Mouse (Mus musculus): Measurements from ENCODE around the gene Aldh1l1. TPM values are rescaled to one million over a fixed set of nuclear protein-coding genes. Genes with fewer than 3 reads are reported as not detected.

Gene Aldh1l1
- polyA plus RNA-seq, 1 experiment from 2014 or later: 1.1 TPM

GRCm38 (mm10) chr6:90597592-90597991 is 111.4 kb downstream of the Aldh1l1 start:
- peaks cover 21% of the 10 kb centered on the region for H3K4me1 ChIP-seq
- no peak for ATAC-seq (ENCODE audit: extremely low read depth, insufficient number of reproducible peaks, low FRiP score, low TSS enrichment)
- WGBS: 74% methylated on average over 2 of the region's 2 CpGs
- H3K27me3 ChIP-seq (replicated peaks): peaks cover 3% of the 10 kb centered on the region; the same call in 1 of the 2 replicates
- H3K9ac ChIP-seq: no peak overlapping the region
- no peaks in the 10 kb centered on the region for H3K9me3 ChIP-seq
- no peak overlapping the region for H3K4me2 ChIP-seq
- H3K36me3 ChIP-seq: no peaks in the 10 kb centered on the region
- H3K27ac ChIP-seq (replicated peaks): no peak overlapping the region
- H3K4me3 ChIP-seq: no peak overlapping the region

GRCm38 (mm10) chr6:90598197-90598596 is 112.0 kb downstream of the Aldh1l1 start:
- 65% methylated on average over 6 of the region's 6 CpGs for WGBS
- no peak for ATAC-seq (ENCODE audit: extremely low read depth, insufficient number of reproducible peaks, low FRiP score, low TSS enrichment)

GRCm38 (mm10) chr6:90600351-90600750 is 114.1 kb downstream of the Aldh1l1 start:
- Histone ChIP-seq H3K27ac (replicated peaks) (no peak overlapping the region), H3K9ac (no peak overlapping the region), H3K9me3 (no peaks in the 10 kb centered on the region), H3K4me1 (peaks cover 28% of the 10 kb centered on the region), H3K27me3 (replicated peaks) (peaks cover 3% of the 10 kb centered on the region), H3K36me3 (no peaks in the 10 kb centered on the region), H3K4me3 (no peak overlapping the region), H3K4me2 (no peak overlapping the region)
- no peak for ATAC-seq (ENCODE audit: extremely low read depth, insufficient number of reproducible peaks, low FRiP score, low TSS enrichment)
- 61% methylated on average over 4 of the region's 4 CpGs for WGBS

More at GRCm38 (mm10) chr6:90598197-90598596, 112.0 kb downstream of the Aldh1l1 start:
- H3K4me2 ChIP-seq: no peak overlapping the region
- H3K9ac ChIP-seq: no peak overlapping the region
- no peak overlapping the region for H3K4me3 ChIP-seq
- no peak overlapping the region for H3K27ac ChIP-seq (replicated peaks)
- no peaks in the 10 kb centered on the region for H3K9me3 ChIP-seq
- H3K36me3 ChIP-seq: no peaks in the 10 kb centered on the region
- H3K4me1 ChIP-seq: peaks cover 21% of the 10 kb centered on the region
- H3K27me3 ChIP-seq (replicated peaks): peaks cover 3% of the 10 kb centered on the region

GRCm38 (mm10) chr6:90601736-90602135 is 115.5 kb downstream of the Aldh1l1 start:
- no peak overlapping the region for H3K4me3 ChIP-seq
- H3K36me3 ChIP-seq: no peaks in the 10 kb centered on the region
- H3K9me3 ChIP-seq: no peaks in the 10 kb centered on the region
- H3K4me1 ChIP-seq: peaks cover 41% of the 10 kb centered on the region
- WGBS: 27% methylated on average over 7 of the region's 7 CpGs
- no peak overlapping the region for H3K27ac ChIP-seq (replicated peaks)
- no peak for ATAC-seq (ENCODE audit: extremely low read depth, insufficient number of reproducible peaks, low FRiP score, low TSS enrichment)
- peak overlapping the region; percentile 67 for H3K9ac ChIP-seq
- H3K27me3 ChIP-seq (replicated peaks): peaks cover 3% of the 10 kb centered on the region
- no peak overlapping the region for H3K4me2 ChIP-seq

- ATAC-seq (ENCODE audit: extremely low read depth, insufficient number of reproducible peaks, low FRiP score, low TSS enrichment): no peak
These were observed 116.1 kb downstream of the Aldh1l1 start for GRCm38 (mm10) chr6:90602304-90602703.

GRCm38 (mm10) chr6:90603126-90603525 is 116.9 kb downstream of the Aldh1l1 start:
- peaks cover 3% of the 10 kb centered on the region for H3K27me3 ChIP-seq (replicated peaks)
- H3K27ac ChIP-seq (replicated peaks): no peak overlapping the region
- H3K4me3 ChIP-seq: no peak overlapping the region
- no peaks in the 10 kb centered on the region for H3K36me3 ChIP-seq
- no peaks in the 10 kb centered on the region for H3K9me3 ChIP-seq
- peaks cover 46% of the 10 kb centered on the region for H3K4me1 ChIP-seq
- WGBS: 64% methylated on average over 7 of the region's 7 CpGs
- no peak overlapping the region for H3K9ac ChIP-seq
- H3K4me2 ChIP-seq: no peak overlapping the region
- ATAC-seq (ENCODE audit: extremely low read depth, insufficient number of reproducible peaks, low FRiP score, low TSS enrichment): no peak

More at GRCm38 (mm10) chr6:90602304-90602703, 116.1 kb downstream of the Aldh1l1 start:
- peaks cover 44% of the 10 kb centered on the region for H3K4me1 ChIP-seq
- H3K36me3 ChIP-seq: no peaks in the 10 kb centered on the region
- peaks cover 3% of the 10 kb centered on the region for H3K27me3 ChIP-seq (replicated peaks)
- H3K9me3 ChIP-seq: no peaks in the 10 kb centered on the region
- 86% methylated on average over 3 of the region's 3 CpGs for WGBS
- H3K4me2 ChIP-seq: no peak overlapping the region
- H3K9ac ChIP-seq: no peak overlapping the region
- H3K27ac ChIP-seq (replicated peaks): no peak overlapping the region
- no peak overlapping the region for H3K4me3 ChIP-seq

GRCm38 (mm10) chr6:90604130-90604529 is 117.9 kb downstream of the Aldh1l1 start:
- no peaks in the 10 kb centered on the region for H3K36me3 ChIP-seq
- no peak for ATAC-seq (ENCODE audit: extremely low read depth, insufficient number of reproducible peaks, low FRiP score, low TSS enrichment)
- peaks cover 3% of the 10 kb centered on the region for H3K27me3 ChIP-seq (replicated peaks)
- H3K9me3 ChIP-seq: no peaks in the 10 kb centered on the region
- peaks cover 51% of the 10 kb centered on the region for H3K4me1 ChIP-seq
- peak overlapping the region; percentile 67 for H3K4me3 ChIP-seq
- 57% methylated on average over 3 of the region's 3 CpGs for WGBS
- peak overlapping the region; percentile 78 for H3K4me2 ChIP-seq
- H3K27ac ChIP-seq (replicated peaks): no peak overlapping the region
- no peak overlapping the region for H3K9ac ChIP-seq

GRCm38 (mm10) chr6:90604533-90605297 is 118.5 kb downstream of the Aldh1l1 start, which contains the start of gene Slc41a3:
TSS of gene Slc41a3 (plus strand) at chr6:90604725.
- Histone ChIP-seq H3K27me3 (replicated peaks) (peaks cover 3% of the 10 kb centered on the region), H3K36me3 (no peaks in the 10 kb centered on the region), H3K9ac (peak within 1 kb of the TSS; percentile 86), H3K4me1 (peaks cover 56% of the 10 kb centered on the region), H3K4me3 (peak within 1 kb of the TSS; percentile 67), H3K27ac (replicated peaks) (peak within 1 kb of the TSS; percentile 56), H3K9me3 (no peaks in the 10 kb centered on the region), H3K4me2 (peak within 1 kb of the TSS; percentile 78)
- WGBS: under 1% methylated on average over 48 of the region's 49 CpGs
- peak; percentile 89 for ATAC-seq (ENCODE audit: extremely low read depth, insufficient number of reproducible peaks, low FRiP score, low TSS enrichment)

- Histone ChIP-seq H3K9me3 (no peaks in the 10 kb centered on the region), H3K9ac (peak overlapping the region; percentile 86), H3K27ac (replicated peaks) (no peak overlapping the region; the same call in 1 of the 2 replicates), H3K36me3 (no peaks in the 10 kb centered on the region), H3K4me3 (peak overlapping the region; percentile 67), H3K27me3 (replicated peaks) (peaks cover 3% of the 10 kb centered on the region), H3K4me2 (peak overlapping the region; percentile 78), H3K4me1 (peaks cover 61% of the 10 kb centered on the region)
- WGBS: 14% methylated on average over 5 of the region's 5 CpGs
- no peak for ATAC-seq (ENCODE audit: extremely low read depth, insufficient number of reproducible peaks, low FRiP score, low TSS enrichment)
These were observed 119.1 kb downstream of the Aldh1l1 start for GRCm38 (mm10) chr6:90605298-90605665.

- Histone ChIP-seq H3K36me3 (no peaks in the 10 kb centered on the region), H3K4me1 (peaks cover 51% of the 10 kb centered on the region), H3K4me2 (peak overlapping the region; percentile 26), H3K27me3 (replicated peaks) (no peaks in the 10 kb centered on the region; the same call in none of the 2 replicates), H3K27ac (replicated peaks) (no peak overlapping the region), H3K9me3 (no peaks in the 10 kb centered on the region), H3K9ac (peak overlapping the region; percentile 55; the same call in 1 of the 2 replicates), H3K4me3 (no peak overlapping the region)
- no peak for ATAC-seq (ENCODE audit: extremely low read depth, insufficient number of reproducible peaks, low FRiP score, low TSS enrichment)
- WGBS: 22% methylated on average over 7 of the region's 7 CpGs
These were observed 120.3 kb downstream of the Aldh1l1 start for GRCm38 (mm10) chr6:90606538-90606937.

- no peaks in the 10 kb centered on the region for H3K9me3 ChIP-seq
- no peak overlapping the region for H3K9ac ChIP-seq
- peaks cover 44% of the 10 kb centered on the region for H3K4me1 ChIP-seq
- H3K4me2 ChIP-seq: no peak overlapping the region
- H3K27me3 ChIP-seq (replicated peaks): no peaks in the 10 kb centered on the region; the same call in none of the 2 replicates
- 13% methylated on average over 5 of the region's 5 CpGs for WGBS
- H3K36me3 ChIP-seq: no peaks in the 10 kb centered on the region
- H3K27ac ChIP-seq (replicated peaks): no peak overlapping the region
- H3K4me3 ChIP-seq: no peak overlapping the region
- ATAC-seq (ENCODE audit: extremely low read depth, insufficient number of reproducible peaks, low FRiP score, low TSS enrichment): no peak
These were observed 121.0 kb downstream of the Aldh1l1 start for GRCm38 (mm10) chr6:90607196-90607595.

Measured in heart, embryonic 13.5 days (tissue).